Mouse (Mus musculus) frontal cortex, adult (tissue): Measurements from ENCODE around the gene Tas2r105.

Experiments used
- ATAC-seq: cut with Nextera tagmentation; 2 replicates; pipeline ENCODE4 v1.9.2; 2017; ENCODE audit warnings: mild to moderate bottlenecking, moderate library complexity, mixed read lengths; ENCODE audit not compliant: low TSS enrichment

Gene Tas2r105

GRCm38 (mm10) chr6:131687395-131687794 lies at the start of gene Tas2r105:
Gene Tas2r105, minus strand, starts transcription at chr6:131687495.
- no peak for ATAC-seq

- no peak for ATAC-seq
Observed at GRCm38 (mm10) chr6:131712803-131713202, 25.5 kb upstream of the Tas2r105 start.

GRCm38 (mm10) chr6:131689963-131690362 lies 2.7 kb upstream of the Tas2r105 start, which contains the start of gene Tas2r114:
Gene Tas2r114, minus strand, starts transcription at chr6:131690063.
- no peak for ATAC-seq

GRCm38 (mm10) chr6:131685644-131686043 lies 1.7 kb downstream of the Tas2r105 start, which contains the start of gene Tas2r104:
Gene Tas2r104, minus strand, starts transcription at chr6:131685744.
- ATAC-seq = no peak

GRCm38 (mm10) chr6:131678786-131679185 lies 8.5 kb downstream of the Tas2r105 start, which contains the start of gene Tas2r106:
Gene Tas2r106, minus strand, starts transcription at chr6:131678886.
- no peak for ATAC-seq

- no peak for ATAC-seq
Observed at GRCm38 (mm10) chr6:131660049-131660448, 27.2 kb downstream of the Tas2r105 start, which contains the start of gene Tas2r107. Gene Tas2r107, minus strand, starts transcription at chr6:131660149.
